Mouse (Mus musculus): ENCODE measurements around the gene Mill1.

DNA sequence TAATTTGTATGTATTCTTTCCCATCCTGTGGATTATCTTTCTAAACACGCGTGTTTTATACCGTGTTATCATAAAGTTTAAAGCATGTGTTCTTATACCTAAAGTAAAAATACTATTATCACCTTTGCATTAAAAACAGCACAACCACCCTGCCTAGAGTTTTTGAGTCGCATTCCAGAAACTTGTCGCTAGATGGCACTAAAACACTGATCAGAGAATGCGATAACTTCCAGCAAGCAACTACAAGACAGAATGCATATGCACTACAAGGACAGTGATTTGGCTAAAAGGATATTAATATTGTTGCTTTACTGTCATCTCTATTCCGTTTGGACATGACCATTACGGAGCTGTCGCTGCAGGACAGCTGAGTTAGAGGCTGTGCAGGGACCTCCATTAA, 34.2 kb upstream of the Mill1 start:
- TF ChIP-seq CTCF (IDR thresholded peaks at IDR 0.05), result no peak
- no peak for TF ChIP-seq EP300 (IDR thresholded peaks at IDR 0.05)

Measured in lung, postnatal 0 days (tissue).